Mouse (Mus musculus): ENCODE data around the gene Sox18. TPM values are rescaled to one million over a fixed set of nuclear protein-coding genes. Genes with fewer than 3 reads are reported as not detected.
A peak's percentile ranks its signal among the peaks of the same experiment; 100 is the strongest.

Sox18 gene
- total RNA-seq (2022): 10 to 100 TPM; 19.1 to 36.7 (median 32.9) TPM

- peak; percentile 39 for DNase-seq
Observed at GRCm38 (mm10) chr2:181671326-181671725, at the start of gene Sox18. Sox18 (minus strand) TSS chr2:181671640.

- DNase-seq: no peak
Observed at GRCm38 (mm10) chr2:181721200-181721599, 49.8 kb upstream of the Sox18 start.

- no peak for DNase-seq
Observed at GRCm38 (mm10) chr2:181720061-181720460, 48.6 kb upstream of the Sox18 start.

GRCm38 (mm10) chr2:181716991-181717390 is 45.6 kb upstream of the Sox18 start:
- no peak for DNase-seq

- DNase-seq: no peak
Observed at GRCm38 (mm10) chr2:181715382-181715781, 43.9 kb upstream of the Sox18 start.

GRCm38 (mm10) chr2:181714903-181715326 is 43.5 kb upstream of the Sox18 start, which contains the start of gene Oprl1:
Oprl1 (plus strand) TSS chr2:181715016.
- DNase-seq: no peak

GRCm38 (mm10) chr2:181713749-181714148 is 42.3 kb upstream of the Sox18 start:
- DNase-seq: no peak

GRCm38 (mm10) chr2:181706668-181707067 is 35.2 kb upstream of the Sox18 start:
- DNase-seq: no peak

GRCm38 (mm10) chr2:181698241-181698640 is 26.8 kb upstream of the Sox18 start, which contains the start of gene Lkaaear1:
Lkaaear1 (minus strand) TSS chr2:181698442.
- DNase-seq: no peak

- DNase-seq: no peak
Observed at GRCm38 (mm10) chr2:181696801-181697420, 25.5 kb upstream of the Sox18 start.

GRCm38 (mm10) chr2:181695776-181696175 is 24.3 kb upstream of the Sox18 start:
- DNase-seq: no peak

- DNase-seq: no peak
Observed at GRCm38 (mm10) chr2:181694581-181694980, 23.1 kb upstream of the Sox18 start.

- peak; percentile 81 for DNase-seq
Observed at GRCm38 (mm10) chr2:181693339-181694280, 22.2 kb upstream of the Sox18 start, which contains the start of gene Rgs19. Rgs19 (minus strand) TSS chr2:181693977.

- no peak for DNase-seq
Observed at GRCm38 (mm10) chr2:181692304-181692703, 20.9 kb upstream of the Sox18 start.

- no peak for DNase-seq
Observed at GRCm38 (mm10) chr2:181691571-181691970, 20.1 kb upstream of the Sox18 start.

GRCm38 (mm10) chr2:181691083-181691482 is 19.6 kb upstream of the Sox18 start:
- DNase-seq: no peak

GRCm38 (mm10) chr2:181689466-181690160 is 18.2 kb upstream of the Sox18 start:
- no peak for DNase-seq

GRCm38 (mm10) chr2:181687586-181687985 is 16.1 kb upstream of the Sox18 start:
- DNase-seq: no peak

GRCm38 (mm10) chr2:181685686-181686085 is 14.2 kb upstream of the Sox18 start:
- no peak for DNase-seq

- DNase-seq: no peak
Observed at GRCm38 (mm10) chr2:181684713-181685112, 13.3 kb upstream of the Sox18 start.

- no peak for DNase-seq
Observed at GRCm38 (mm10) chr2:181683381-181683780, 11.9 kb upstream of the Sox18 start.

- no peak for DNase-seq
Observed at GRCm38 (mm10) chr2:181681978-181682377, 10.5 kb upstream of the Sox18 start.

GRCm38 (mm10) chr2:181680716-181681117 is 9.3 kb upstream of the Sox18 start:
- no peak for DNase-seq

Measured in adrenal gland, adult 8-10 months (tissue).